Comparison of ENCODE assay signal across 20 mouse cellular contexts in genomic region chr2:152674148-152674547, GRCm38 (mm10). TPM values are rescaled to one million over a fixed set of nuclear protein-coding genes. Genes with fewer than 3 reads are reported as not detected.
DNase-seq lines count a peak whose midpoint lies in the region; ATAC-seq and TF ChIP-seq lines count a peak whose summit lies in the region.
"Had no signal": no experiment of that assay in that cellular context is flagged by ENCODE, and none has a peak within 500 bp of the region (broad histone marks: within the 10 kb centered on the region; RNA-seq: fewer than 3 reads in every experiment).

No protein-coding gene starts in this region.

- intact Hi-C loops in gastrocnemius, adult 2 months (cut with DNase I), result loop anchor here (10.0 kb wide), 1 partner anchor 341 kb away; the partner anchor contains the start of gene Pdrg1

- peaks cover 70% of the 10 kb centered on the region for H3K36me3 ChIP-seq in embryonic facial prominence, embryonic 14.5 days (ENCODE audit: control insufficient read depth, insufficient read depth, low read length)
- peaks cover 64% of the 10 kb centered on the region for H3K36me3 ChIP-seq in limb, embryonic 14.5 days (ENCODE audit: control insufficient read depth, insufficient read depth, low read length)

- peaks cover 18% of the 10 kb centered on the region for H3K4me1 ChIP-seq in embryonic facial prominence, embryonic 14.5 days (ENCODE audit: control insufficient read depth, insufficient read depth, low read length)
- H3K4me1 ChIP-seq in limb, embryonic 14.5 days (ENCODE audit: control insufficient read depth, insufficient read depth, low read length), result peaks cover 41% of the 10 kb centered on the region

- no peak for DNase-seq in gastrocnemius, adult 2 months
- DNase-seq in gastrocnemius, postnatal 4 days (ENCODE audit: low spot score in 2 of 2), result no peak
- no peak for DNase-seq in layer of hippocampus, adult 2 months (ENCODE audit: low spot score in 2 of 2)
- DNase-seq in layer of hippocampus, adult 8-10 months (ENCODE audit: low spot score in 2 of 2), result no peak
- DNase-seq in embryonic facial prominence, embryonic 14.5 days (ENCODE audit: low spot score), result no peak
- DNase-seq in limb, embryonic 14.5 days (ENCODE audit: low spot score), result no peak
- DNase-seq in kidney, postnatal 4 days, result no peak
- DNase-seq in thymus, postnatal 14 days, result no peak
- DNase-seq: adrenal gland, postnatal 14 days; gastrocnemius, postnatal 36 days; kidney, adult 2 months; lung, postnatal 10 days had no signal

- no peak for ATAC-seq in embryonic facial prominence, embryonic 14.5 days (ENCODE audit: low read depth)
- ATAC-seq in limb, embryonic 14.5 days (ENCODE audit: low FRiP score, low read depth), result no peak
- ATAC-seq: forebrain, embryonic 14.5 days had no signal

- no peak overlapping the region for H3K4me3 ChIP-seq in gastrocnemius, adult 2 months
- H3K4me3 ChIP-seq in layer of hippocampus, adult 2 months, result no peak overlapping the region
- no peak overlapping the region for H3K4me3 ChIP-seq in embryonic facial prominence, embryonic 14.5 days (ENCODE audit: low read depth, low read length)
- H3K4me3 ChIP-seq in limb, embryonic 14.5 days (replicated peaks; ENCODE audit: low read length), result no peak overlapping the region
- H3K4me3 ChIP-seq: liver, embryonic 15.5 days; midbrain, embryonic 10.5 days had no signal

- no peak for TF ChIP-seq CTCF in gastrocnemius, adult 2 months (IDR thresholded peaks at IDR 0.05)
- TF ChIP-seq CTCF in layer of hippocampus, adult 2 months (conservative IDR thresholded peaks at IDR 0.05), result no peak

- no peak overlapping the region for H3K4me2 ChIP-seq in embryonic facial prominence, embryonic 14.5 days (ENCODE audit: low read depth, low read length)
- H3K4me2 ChIP-seq in limb, embryonic 14.5 days (replicated peaks; ENCODE audit: low read depth, low read length, severe bottlenecking), result no peak overlapping the region
- H3K4me2 ChIP-seq: hindbrain, embryonic 14.5 days; liver, embryonic 15.5 days had no signal

- H3K9ac ChIP-seq in embryonic facial prominence, embryonic 14.5 days (ENCODE audit: low read depth, low read length), result peak overlapping the region; percentile 22; the same call in 1 of the 2 replicates
- H3K9ac ChIP-seq in limb, embryonic 14.5 days (ENCODE audit: low read depth, low read length, severe bottlenecking), result no peak overlapping the region
- H3K9ac ChIP-seq: hindbrain, embryonic 14.5 days; liver, embryonic 15.5 days had no signal

- H3K9me3 ChIP-seq in embryonic facial prominence, embryonic 14.5 days (ENCODE audit: control insufficient read depth, low read length), result no peaks in the 10 kb centered on the region
- H3K9me3 ChIP-seq in limb, embryonic 14.5 days (ENCODE audit: control insufficient read depth, low read length), result no peaks in the 10 kb centered on the region
- H3K9me3 ChIP-seq: liver, embryonic 15.5 days; midbrain, embryonic 10.5 days had no signal

- H3K27me3 ChIP-seq in embryonic facial prominence, embryonic 14.5 days (replicated peaks; ENCODE audit: control insufficient read depth, insufficient read depth, low read length), result no peaks in the 10 kb centered on the region
- no peaks in the 10 kb centered on the region for H3K27me3 ChIP-seq in limb, embryonic 14.5 days (ENCODE audit: control insufficient read depth, insufficient read depth, low read length)
- H3K27me3 ChIP-seq: liver, embryonic 15.5 days had no signal

- H3K27ac ChIP-seq in gastrocnemius, adult 2 months, result peak overlapping the region; percentile 52
- H3K27ac ChIP-seq in layer of hippocampus, adult 2 months, result peak overlapping the region; percentile 28; the same call in 1 of the 2 replicates
- H3K27ac ChIP-seq in embryonic facial prominence, embryonic 14.5 days (replicated peaks; ENCODE audit: low read depth, low read length), result no peak overlapping the region
- H3K27ac ChIP-seq in limb, embryonic 14.5 days (replicated peaks; ENCODE audit: low read depth, low read length), result 0 out of 2 replicates have a peak overlapping the region, but pooled peaks have one; percentile 43
- H3K27ac ChIP-seq: hindbrain, embryonic 14.5 days; liver, embryonic 15.5 days; midbrain, embryonic 10.5 days had no signal

- WGBS in embryonic facial prominence, embryonic 14.5 days, result 80% methylated on average over 11 of the region's 11 CpGs
- 79% methylated on average over 11 of the region's 11 CpGs for WGBS in limb, embryonic 14.5 days

- TF ChIP-seq POLR2A in limb, embryonic 14.5 days (IDR thresholded peaks at IDR 0.05; ENCODE audit: borderline replicate concordance, extremely low read depth, insufficient read depth, insufficient read length), result no peak

RNA-seq across cellular contexts. Expression of gene H13, which starts 4.9 kb away (rescaled TPM):
- 10 to 100 TPM; 32.6 to 37.3 TPM for total RNA-seq in gastrocnemius, adult 2 months (2021)
- 10 to 100 TPM; 84.8 to 88.2 TPM for total RNA-seq in gastrocnemius, postnatal 4 days (2021)
- total RNA-seq in layer of hippocampus, adult 2 months (2021), result 10 to 100 TPM; 71.5 to 73.3 TPM
- 10 to 100 TPM; 69.8 to 81.5 (median 78.5) TPM for total RNA-seq in layer of hippocampus, adult 8-10 months (2022)
- polyA plus RNA-seq in embryonic facial prominence, embryonic 14.5 days (2014; fragmentation: Nextera tagmentation; extraction: Ambion mirVana), result 122 and 134 TPM in 2 replicates
- 148 and 194 TPM in 2 replicates for polyA plus RNA-seq in limb, embryonic 14.5 days (2012; rRNA removed)
- 151 and 153 TPM in 2 replicates for polyA plus RNA-seq in limb, embryonic 14.5 days (2014; fragmentation: Nextera tagmentation; extraction: Ambion mirVana)

RNA-seq across cellular contexts. Expression of gene Mcts2, which starts 12.7 kb away (rescaled TPM):
- total RNA-seq in gastrocnemius, adult 2 months (2021), result 10 to 100 TPM; 11.1 to 12.8 TPM
- total RNA-seq in gastrocnemius, postnatal 4 days (2021), result 10 to 100 TPM; 16.4 to 20.2 TPM
- 10 to 100 TPM; 18.8 to 20.8 TPM for total RNA-seq in layer of hippocampus, adult 2 months (2021)
- 10 to 100 TPM; 17.7 to 21.8 (median 19.0) TPM for total RNA-seq in layer of hippocampus, adult 8-10 months (2022)
- 26.7 and 30.2 TPM in 2 replicates for polyA plus RNA-seq in embryonic facial prominence, embryonic 14.5 days (2014; fragmentation: Nextera tagmentation; extraction: Ambion mirVana)
- polyA plus RNA-seq in limb, embryonic 14.5 days (2012; rRNA removed), result 11.8 and 18.6 TPM in 2 replicates
- 26.8 and 27.2 TPM in 2 replicates for polyA plus RNA-seq in limb, embryonic 14.5 days (2014; fragmentation: Nextera tagmentation; extraction: Ambion mirVana)

RNA-seq across cellular contexts. Expression of gene Rem1, which starts 47.4 kb away (rescaled TPM):
- total RNA-seq in gastrocnemius, adult 2 months (2021), result 1 to 10 TPM; 2.4 to 3.0 TPM
- total RNA-seq in gastrocnemius, postnatal 4 days (2021), result 10 to 100 TPM; 15.1 to 16.2 TPM
- 1 to 10 TPM in 1 of 2 experiments, under 1 TPM in 1; 0.42 to 2.0 TPM for total RNA-seq in layer of hippocampus, adult 2 months (2021)
- 1 to 10 TPM in 1 of 4 experiments, under 1 TPM in 3; 0.61 to 1.1 (median 0.72) TPM for total RNA-seq in layer of hippocampus, adult 8-10 months (2022)
- polyA plus RNA-seq in embryonic facial prominence, embryonic 14.5 days (2014; fragmentation: Nextera tagmentation; extraction: Ambion mirVana), result 4.7 and 7.0 TPM in 2 replicates
- polyA plus RNA-seq in limb, embryonic 14.5 days (2012; rRNA removed), result 3.9 and 4.7 TPM in 2 replicates
- 2.6 and 4.4 TPM in 2 replicates for polyA plus RNA-seq in limb, embryonic 14.5 days (2014; fragmentation: Nextera tagmentation; extraction: Ambion mirVana)
- polyA plus RNA-seq: neural tube, embryonic 14.5 days had no signal

RNA-seq across cellular contexts. Expression of gene Defb25, which starts 51.3 kb away (rescaled TPM):
- total RNA-seq in gastrocnemius, adult 2 months (2021), result not detected
- 1 to 10 TPM; 2.2 to 5.5 TPM for total RNA-seq in gastrocnemius, postnatal 4 days (2021)
- not detected for total RNA-seq in layer of hippocampus, adult 2 months (2021)
- not detected for total RNA-seq in layer of hippocampus, adult 8-10 months (2022)
- 2.3 and 2.7 TPM in 2 replicates for polyA plus RNA-seq in embryonic facial prominence, embryonic 14.5 days (2014; fragmentation: Nextera tagmentation; extraction: Ambion mirVana)
- polyA plus RNA-seq in limb, embryonic 14.5 days (2012; rRNA removed), result 0.68 and 0.77 TPM in 2 replicates
- 1.6 and 3.2 TPM in 2 replicates for polyA plus RNA-seq in limb, embryonic 14.5 days (2014; fragmentation: Nextera tagmentation; extraction: Ambion mirVana)
- total RNA-seq: gastrocnemius, postnatal 36 days; layer of hippocampus, postnatal 14 days; left cerebral cortex, postnatal 36 days had no signal
- polyA plus RNA-seq: cortical plate, adult 2 months; forebrain, embryonic 14.5 days; hindbrain, embryonic 14.5 days; liver, embryonic 15.5 days; midbrain, embryonic 10.5 days; neural tube, embryonic 14.5 days had no signal

Comparison
In these comparisons a context has a peak if more than half of its experiments do, and no peak if none do; other contexts are left out.
1. RNA of gene Rem1, which starts 47.4 kb away (total RNA-seq): 15.1 to 16.2 TPM in gastrocnemius, postnatal 4 days; 2.4 to 3.0 TPM in gastrocnemius, adult 2 months, 0.42 to 2.0 TPM in layer of hippocampus, adult 2 months and 0.61 to 1.1 TPM in layer of hippocampus, adult 8-10 months; every median in the first group is over 4 times any median in the second.